Comparison of ENCODE assay signal across 8 mouse cellular contexts in the genomic region with DNA sequence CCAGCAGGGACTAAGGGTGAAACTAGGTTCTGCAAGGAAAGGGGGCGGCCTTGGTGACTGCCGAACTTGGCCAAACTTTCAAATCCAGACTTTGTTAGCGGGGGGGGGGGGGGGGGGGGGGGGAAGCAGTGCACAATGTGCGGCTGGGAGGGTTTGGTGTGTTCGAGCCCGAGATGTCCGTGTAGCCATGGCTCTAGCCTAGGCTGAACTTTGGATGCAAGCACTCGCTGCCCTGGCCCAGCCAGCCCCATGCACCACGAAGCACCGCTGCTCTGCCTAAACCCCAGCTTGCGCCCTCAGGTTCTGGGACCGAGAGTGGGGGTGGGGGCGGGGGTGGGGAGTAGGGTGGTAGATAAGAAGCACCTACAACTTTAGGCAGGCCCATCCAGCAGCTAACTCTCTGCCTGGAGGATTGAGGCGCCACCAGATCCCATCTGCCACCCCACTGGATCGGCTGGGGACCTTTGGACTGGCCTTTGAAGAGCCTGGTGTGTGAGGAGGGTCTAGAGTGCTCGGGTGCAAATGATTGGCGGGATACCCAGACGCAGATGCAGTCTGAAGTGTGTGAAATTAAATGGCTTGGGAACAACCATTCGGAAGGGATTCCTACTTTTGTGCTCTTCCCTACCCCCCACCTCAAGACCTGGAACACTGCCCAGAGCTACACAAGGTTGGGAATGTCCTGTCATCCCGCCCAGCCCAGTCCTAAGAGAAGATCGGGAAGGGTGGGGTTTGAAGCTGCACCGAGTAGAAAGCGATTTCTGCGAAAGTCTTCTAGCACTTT. TPM values are rescaled to one million over a fixed set of nuclear protein-coding genes. Genes with fewer than 3 reads are reported as not detected.
A peak's percentile ranks its signal among the peaks of the same experiment; 100 is the strongest.
DNase-seq lines count a peak whose midpoint lies in the region; ATAC-seq and TF ChIP-seq lines count a peak whose summit lies in the region.

No protein-coding gene starts in this region.

- no peak for TF ChIP-seq CTCF in spleen, adult 2 months (IDR thresholded peaks at IDR 0.05; ENCODE audit: extremely low read depth, insufficient read depth, insufficient read length, insufficient replicate concordance)
- no peak for TF ChIP-seq CTCF in embryonic fibroblast, embryonic 13.5 days (IDR thresholded peaks at IDR 0.05; ENCODE audit: borderline replicate concordance, insufficient read depth, low read length)

- ATAC-seq in midbrain, embryonic 14.5 days (ENCODE audit: low FRiP score, low TSS enrichment), result peak; percentile 59

- peak overlapping the region; percentile 69 for H3K27ac ChIP-seq in spleen, adult 2 months (ENCODE audit: insufficient read depth, low read length)
- H3K27ac ChIP-seq in embryonic fibroblast, embryonic 13.5 days (ENCODE audit: insufficient read depth, low read length), result peak overlapping the region; percentile 49
- H3K27ac ChIP-seq in midbrain, embryonic 14.5 days (replicated peaks; ENCODE audit: low read depth, low read length), result 0 out of 2 replicates have a peak overlapping the region, but pooled peaks have one; percentile 20

- H3K4me2 ChIP-seq in midbrain, embryonic 14.5 days (ENCODE audit: low read length), result peak overlapping the region; percentile 99

- WGBS in spleen, adult 2 months, result 24% methylated on average over 19 of the region's 24 CpGs
- 3% methylated on average over 21 of the region's 24 CpGs for WGBS in large intestine, adult 2 months
- WGBS in midbrain, embryonic 14.5 days, result 7% methylated on average over 23 of the region's 24 CpGs

- no peaks in the 10 kb centered on the region for H3K27me3 ChIP-seq in spleen, adult 2 months (ENCODE audit: control insufficient read depth, insufficient read depth, low read length)
- H3K27me3 ChIP-seq in midbrain, embryonic 14.5 days (ENCODE audit: control insufficient read depth, insufficient read depth, low read length), result peaks cover 14% of the 10 kb centered on the region; the same call in 1 of the 2 replicates

- no peak for DNase-seq in spleen, adult 2 months (ENCODE audit: low read depth in 1 of 2, low spot score in 2 of 2)
- no peak for DNase-seq in spleen, postnatal 36 days (ENCODE audit: low spot score in 2 of 2)
- peak; percentile 57 for DNase-seq in heart, postnatal 25 days (ENCODE audit: low spot score)
- DNase-seq in large intestine, adult 2 months (ENCODE audit: low read depth, low spot score), result peak; percentile 39
- peak; percentile 59 for DNase-seq in midbrain, embryonic 14.5 days
- no peak for DNase-seq in urinary bladder, postnatal 25 days (ENCODE audit: low spot score)
- DNase-seq in layer of hippocampus, postnatal 14 days (ENCODE audit: low spot score in 2 of 2), result no peak

- H3K36me3 ChIP-seq in spleen, adult 2 months (ENCODE audit: control insufficient read depth, insufficient read depth, low read length), result no peaks in the 10 kb centered on the region
- H3K36me3 ChIP-seq in midbrain, embryonic 14.5 days (ENCODE audit: control insufficient read depth, insufficient read depth, low read length), result no peaks in the 10 kb centered on the region

- peak overlapping the region; percentile 59 for H3K9ac ChIP-seq in midbrain, embryonic 14.5 days (replicated peaks; ENCODE audit: low read length)

- intact Hi-C loops in heart, postnatal 25 days (cut with DNase I), result no loop called here

- no peaks in the 10 kb centered on the region for H3K9me3 ChIP-seq in midbrain, embryonic 14.5 days (ENCODE audit: control insufficient read depth, low read length)

- no peak for TF ChIP-seq POLR2A in spleen, adult 2 months (IDR thresholded peaks at IDR 0.05; ENCODE audit: low read depth, low read length)
- TF ChIP-seq POLR2A in embryonic fibroblast, embryonic 13.5 days (IDR thresholded peaks at IDR 0.05; ENCODE audit: low read depth, low read length), result no peak

- peaks cover 15% of the 10 kb centered on the region; the same call in 1 of the 2 replicates for H3K4me1 ChIP-seq in spleen, adult 2 months (ENCODE audit: control insufficient read depth, insufficient read depth, insufficient read length)
- peaks cover 12% of the 10 kb centered on the region; the same call in 1 of the 2 replicates for H3K4me1 ChIP-seq in embryonic fibroblast, embryonic 13.5 days (ENCODE audit: control insufficient read depth, insufficient read depth, low read length)
- peaks cover 12% of the 10 kb centered on the region for H3K4me1 ChIP-seq in midbrain, embryonic 14.5 days (ENCODE audit: control insufficient read depth, insufficient read depth, low read length)

- peak overlapping the region; percentile 78 for H3K4me3 ChIP-seq in spleen, adult 2 months (ENCODE audit: extremely low read depth, insufficient read depth, insufficient read length)
- H3K4me3 ChIP-seq in embryonic fibroblast, embryonic 13.5 days (ENCODE audit: insufficient read depth, low read length), result peak overlapping the region; percentile 76
- peak overlapping the region; percentile 48 for H3K4me3 ChIP-seq in midbrain, embryonic 14.5 days (replicated peaks; ENCODE audit: low read depth, low read length)

RNA-seq across cellular contexts. Expression of a gene that starts 0.8 kb away (rescaled TPM):
- polyA plus RNA-seq in spleen, adult 2 months (2012; rRNA removed), result 63.4 and 67.0 TPM in 2 replicates
- polyA plus RNA-seq in embryonic fibroblast, embryonic 13.5 days (2011; ENCODE audit: insufficient read length, low read depth, missing spikeins), result 10.4 and 11.0 TPM in 2 replicates
- 10 to 100 TPM; 14.0 to 17.5 TPM for total RNA-seq in heart, postnatal 25 days (2021)
- polyA plus RNA-seq in large intestine, adult 2 months (2012; rRNA removed), result 6.8 and 9.1 TPM in 2 replicates
- polyA plus RNA-seq in midbrain, embryonic 14.5 days (2014; fragmentation: Nextera tagmentation; extraction: Ambion mirVana), result 1.4 and 3.5 TPM in 2 replicates
- total RNA-seq in layer of hippocampus, postnatal 14 days (2021), result 1 to 10 TPM; 4.0 to 4.4 TPM

Comparison
In these comparisons a context has a peak if more than half of its experiments do, and no peak if none do; other contexts are left out.
1. DNase-seq: peak in heart, postnatal 25 days (single experiment), large intestine, adult 2 months (single experiment) and midbrain, embryonic 14.5 days (single experiment); none in spleen, adult 2 months (0 of 2), spleen, postnatal 36 days (0 of 2), urinary bladder, postnatal 25 days (single experiment) and layer of hippocampus, postnatal 14 days (0 of 2).
2. Peak in every context shown above with its lines, with median percentiles within 50 percentile points of each other: H3K27ac ChIP-seq and H3K4me3 ChIP-seq.